Mouse (Mus musculus) kidney, postnatal 25 days (tissue): ENCODE measurements around the gene Sort1.

Source experiments
- DNase-seq, 2 experiments: peaks; one replicate each; pipeline ENCODE4 v3.0.0; 2021; ENCODE audit warnings: mixed read lengths in 2 of 2

Sort1 gene

DNA sequence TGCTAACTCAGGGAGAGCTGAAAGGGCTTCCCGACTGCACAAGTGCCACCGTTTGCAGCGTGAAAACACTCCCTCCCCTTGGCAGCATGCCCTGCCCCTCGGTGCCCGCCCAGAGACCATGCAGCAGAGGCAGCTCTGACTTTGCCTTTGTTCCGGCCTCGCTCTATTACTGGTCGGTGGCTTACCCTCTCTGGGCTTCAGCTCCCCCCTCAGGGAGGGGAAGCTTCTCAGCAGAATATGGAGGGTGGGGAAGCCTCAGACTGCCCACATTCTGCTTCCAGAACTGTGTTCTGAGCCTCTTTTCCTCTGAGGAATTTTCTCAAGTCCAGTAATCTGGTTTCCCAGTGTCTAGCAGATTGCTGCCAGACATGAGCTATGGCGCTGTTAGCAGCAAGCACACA, 44.6 kb downstream of the Sort1 start:
- peak; percentile 58 to 65 for DNase-seq

DNA sequence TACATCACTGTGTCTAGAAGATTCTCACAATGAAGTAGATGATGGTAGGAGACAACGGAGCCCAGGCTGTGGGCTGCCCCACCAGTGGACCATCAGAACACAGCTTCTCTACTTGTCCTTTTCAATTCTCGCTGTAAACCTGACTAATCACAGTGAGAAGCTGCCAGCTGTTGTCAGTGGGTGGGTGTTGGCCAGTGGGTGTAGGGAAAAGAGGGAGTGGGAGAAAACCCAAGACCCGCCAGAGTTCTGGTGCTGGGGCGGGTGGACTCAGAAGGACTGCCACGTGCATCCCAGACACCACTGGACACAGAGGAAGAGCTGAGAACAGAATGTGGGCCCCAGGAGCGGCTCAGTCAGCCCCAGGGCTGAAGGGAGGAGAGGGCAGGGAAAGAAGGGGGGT, 46.9 kb downstream of the Sort1 start:
- no peak for DNase-seq

DNA sequence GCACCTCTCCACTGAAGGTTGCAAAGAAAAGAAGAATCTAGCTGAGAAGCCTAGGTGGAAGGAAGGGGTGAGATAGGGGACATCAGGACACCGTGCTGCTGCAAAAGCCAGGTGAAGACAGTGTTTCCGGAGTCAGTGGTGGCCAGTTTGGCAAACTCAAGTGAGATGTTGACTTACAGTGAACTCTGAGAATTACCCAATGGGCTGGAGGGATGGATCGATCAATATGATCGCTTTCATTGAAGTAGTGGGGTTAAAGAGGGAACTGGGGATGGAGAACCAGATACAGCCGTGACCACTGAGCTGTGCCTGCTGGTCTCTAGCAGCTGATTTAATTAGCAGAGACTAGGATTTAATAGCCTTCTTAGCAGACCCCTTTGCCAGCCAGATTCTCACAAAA, 53.0 kb downstream of the Sort1 start:
- DNase-seq, result no peak

DNA sequence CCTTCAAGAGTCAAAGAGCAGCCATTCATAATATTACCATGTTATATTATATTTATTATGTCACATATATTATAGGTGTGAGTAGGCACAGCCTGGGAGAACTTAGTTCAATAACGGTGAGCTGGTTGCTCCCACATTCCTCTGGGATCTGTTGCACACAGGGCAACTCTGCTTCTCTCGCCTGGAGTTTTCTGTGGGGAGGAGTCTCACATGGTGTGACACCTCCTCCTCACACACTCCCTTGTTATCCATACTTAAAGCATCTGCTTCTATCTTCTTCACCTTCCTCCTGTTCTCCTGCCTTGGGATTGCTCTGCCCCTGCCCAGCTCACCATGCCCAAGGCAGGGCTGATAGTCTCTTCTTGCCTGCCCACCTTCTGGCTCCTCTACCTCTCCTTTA, 57.2 kb downstream of the Sort1 start:
- no peak for DNase-seq

DNA sequence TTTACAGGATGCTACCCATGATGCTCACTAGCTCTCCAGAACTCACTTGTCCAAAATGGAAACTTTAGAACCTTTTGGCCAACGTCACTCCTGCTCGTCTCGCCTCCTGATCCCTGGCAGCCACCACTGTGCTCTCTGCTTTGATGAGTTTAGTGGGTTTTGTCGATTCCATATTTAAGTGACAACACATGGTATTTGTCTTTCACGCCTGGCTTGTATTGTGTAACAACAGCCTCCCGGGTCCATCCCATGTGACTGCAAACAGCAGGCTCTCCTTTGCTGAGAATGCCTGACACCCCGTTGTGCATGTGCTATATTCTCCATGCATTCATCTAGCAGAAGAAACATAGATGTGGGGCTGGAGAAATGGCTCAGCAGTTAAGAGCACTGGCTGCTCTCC, 58.3 kb downstream of the Sort1 start:
- no peak for DNase-seq

DNA sequence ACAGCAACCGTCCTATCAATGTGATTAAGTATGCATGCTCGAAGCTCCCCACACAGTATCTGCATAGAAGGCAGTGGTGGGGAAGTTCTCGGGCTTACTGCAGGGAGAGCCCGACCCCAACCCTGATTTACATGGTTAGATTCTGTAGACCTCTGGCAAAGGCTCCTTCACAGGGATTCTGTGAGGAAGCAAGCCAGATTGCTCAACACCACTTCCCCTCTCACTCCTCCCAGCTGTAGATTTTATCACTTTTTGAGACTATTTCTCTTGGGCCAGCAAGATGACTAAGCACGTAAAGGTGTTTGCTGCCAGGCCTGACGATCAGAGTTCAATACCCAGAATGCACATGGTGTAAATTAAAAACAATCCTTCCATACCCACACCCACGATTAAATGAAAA, 62.0 kb downstream of the Sort1 start:
- DNase-seq, result no peak

DNA sequence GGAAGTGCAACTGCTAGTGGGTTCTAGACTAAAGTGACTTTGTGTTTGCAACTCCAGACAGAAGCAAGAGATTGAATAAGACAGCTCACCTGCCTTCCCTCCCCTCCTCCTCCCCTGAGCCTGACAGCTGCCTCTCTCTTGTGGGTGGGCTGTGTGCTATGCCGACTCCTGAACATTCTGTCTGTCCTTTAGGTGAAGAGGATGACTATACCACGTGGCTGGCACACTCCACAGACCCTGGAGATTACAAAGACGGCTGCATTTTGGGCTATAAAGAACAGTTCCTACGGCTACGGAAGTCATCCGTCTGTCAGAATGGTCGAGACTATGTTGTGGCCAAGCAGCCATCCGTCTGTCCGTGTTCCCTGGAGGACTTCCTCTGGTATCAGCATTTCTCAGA, 64.5 kb downstream of the Sort1 start:
- no peak for DNase-seq

DNA sequence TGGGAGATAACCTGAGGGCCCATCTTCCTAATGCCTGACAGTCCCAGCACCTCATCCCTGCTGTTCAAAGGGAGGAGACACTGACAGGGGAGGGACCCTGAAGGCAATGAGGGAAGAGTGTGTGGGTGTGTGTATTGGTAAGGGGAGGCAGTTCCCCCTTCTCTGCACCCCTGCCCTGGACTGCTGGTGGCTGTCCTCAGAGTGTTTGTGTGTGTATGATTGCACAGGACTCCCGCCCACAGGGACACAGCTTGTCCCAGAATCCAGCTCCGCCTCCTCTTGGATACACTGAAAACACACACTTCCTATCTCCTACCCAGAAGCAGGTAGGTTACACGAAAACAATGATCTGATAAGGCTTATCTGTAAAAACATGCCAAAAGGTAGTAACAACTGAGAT, 71.4 kb downstream of the Sort1 start:
- DNase-seq, result no peak

DNA sequence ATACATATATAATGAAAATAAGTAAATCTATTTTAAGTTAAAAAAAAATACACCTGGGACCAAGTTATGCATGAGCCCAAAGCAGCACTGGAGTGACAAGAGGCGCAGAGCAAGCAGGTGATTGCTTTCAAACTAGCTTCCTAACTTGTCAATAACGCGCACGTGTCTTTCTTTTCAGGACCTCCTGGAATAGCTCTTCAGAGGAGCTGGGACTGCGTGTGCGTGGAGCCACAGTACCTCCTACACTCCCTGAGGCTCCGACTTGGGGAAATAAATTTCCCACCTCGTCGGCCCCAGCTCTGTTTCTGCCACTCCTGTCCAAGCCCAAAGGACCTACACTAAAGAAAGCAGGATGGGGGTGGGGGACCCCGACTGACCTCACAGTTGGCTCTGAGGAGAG, 73.2 kb downstream of the Sort1 start:
- DNase-seq, result no peak

DNA sequence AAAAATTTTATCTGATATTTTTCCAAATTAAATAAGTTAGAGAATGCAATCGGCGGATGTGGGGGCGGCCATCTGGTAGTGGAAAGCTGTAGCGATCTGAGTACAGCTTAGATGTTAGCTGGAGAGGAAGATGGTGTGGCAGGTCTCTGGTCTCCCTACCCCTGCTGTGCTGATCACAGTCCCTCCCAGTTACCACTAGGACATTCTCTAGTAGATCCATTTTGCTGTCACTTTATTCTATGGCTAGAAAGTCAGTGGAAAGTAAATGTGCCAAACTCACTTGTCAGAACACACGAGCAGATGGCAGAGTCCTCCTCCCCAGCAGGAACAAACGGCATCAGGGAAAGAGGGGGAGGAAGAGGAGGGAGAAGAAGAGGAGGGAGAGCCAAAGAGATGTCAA, 74.6 kb downstream of the Sort1 start:
- DNase-seq, result no peak

DNA sequence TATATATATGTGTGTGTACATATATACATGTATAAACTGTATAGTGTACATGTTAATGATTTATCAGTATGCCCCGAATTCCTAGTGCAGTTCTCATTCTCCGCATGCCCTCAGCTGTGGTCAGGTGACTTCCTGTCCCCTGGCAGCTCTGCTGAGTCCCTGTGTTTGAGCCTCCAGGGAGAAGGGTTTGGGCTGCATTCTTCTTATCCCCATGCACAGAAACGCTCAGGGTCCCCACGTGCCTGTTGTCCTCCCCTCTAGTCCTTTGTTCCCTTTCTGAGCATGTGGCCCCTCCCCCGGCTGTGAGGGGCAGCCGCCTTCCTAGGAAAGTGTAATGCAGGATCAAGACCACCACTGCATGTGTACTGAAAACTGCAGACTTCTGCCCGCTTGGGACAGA, 77.0 kb downstream of the Sort1 start:
- peak in 1 of 2 experiments; percentile 10 for DNase-seq

DNA sequence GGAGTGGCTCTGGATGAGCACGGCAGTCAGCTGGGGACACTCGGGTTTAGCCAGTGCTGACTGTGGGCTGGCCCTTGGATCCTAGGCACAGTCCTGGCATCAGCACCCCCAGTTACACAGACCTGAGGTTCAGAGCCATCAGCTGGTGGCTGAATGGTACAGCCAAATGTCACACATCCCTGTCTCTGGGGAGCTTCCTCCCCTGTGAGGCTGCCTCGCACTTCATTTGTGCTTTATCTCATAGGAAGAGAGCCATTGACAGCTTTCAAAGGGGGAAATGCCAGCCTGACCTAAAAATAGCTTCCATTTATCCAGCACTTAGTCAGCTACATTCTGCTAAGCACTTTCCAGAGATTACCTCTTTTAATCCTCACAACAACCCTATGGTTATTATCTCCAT, 79.7 kb downstream of the Sort1 start:
- DNase-seq, result no peak

DNA sequence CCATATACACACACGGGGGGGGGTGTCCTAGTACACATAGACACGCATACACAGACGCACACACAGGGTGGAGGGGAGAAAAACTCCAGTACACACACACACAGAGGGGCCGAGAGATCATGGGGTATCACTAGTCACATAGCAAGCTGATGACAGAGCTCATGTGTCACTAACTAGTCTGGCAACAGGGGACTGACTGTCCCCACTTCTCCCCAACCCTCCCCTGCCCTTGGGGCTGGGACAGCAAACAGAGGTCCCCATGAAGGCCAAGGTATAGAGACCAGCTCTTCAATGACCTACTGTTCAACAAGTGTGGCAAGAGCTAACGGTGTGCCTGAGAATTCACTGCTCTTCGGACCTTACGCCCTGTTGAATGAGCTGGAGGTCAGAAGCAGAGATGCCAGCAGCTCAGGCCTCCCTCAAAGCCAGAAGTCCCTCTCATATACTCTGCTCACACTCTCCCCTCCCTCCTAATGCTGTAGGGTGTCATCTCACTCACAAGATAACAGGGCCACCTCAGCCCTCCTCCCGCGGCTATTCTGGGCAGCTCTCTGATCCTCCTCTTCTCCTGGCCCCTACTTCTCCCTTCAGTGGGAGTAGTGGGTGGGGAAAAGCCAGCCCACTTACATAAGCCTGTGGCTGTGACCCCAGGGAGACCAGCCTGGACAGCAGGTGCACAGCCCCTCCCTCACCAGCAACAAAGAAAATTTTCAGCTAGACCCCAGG, 80.6 kb downstream of the Sort1 start, which contains the start of gene Mybphl:
Mybphl (plus strand) TSS at position 642 of the 726 bp plus-strand sequence.
- DNase-seq, result no peak

DNA sequence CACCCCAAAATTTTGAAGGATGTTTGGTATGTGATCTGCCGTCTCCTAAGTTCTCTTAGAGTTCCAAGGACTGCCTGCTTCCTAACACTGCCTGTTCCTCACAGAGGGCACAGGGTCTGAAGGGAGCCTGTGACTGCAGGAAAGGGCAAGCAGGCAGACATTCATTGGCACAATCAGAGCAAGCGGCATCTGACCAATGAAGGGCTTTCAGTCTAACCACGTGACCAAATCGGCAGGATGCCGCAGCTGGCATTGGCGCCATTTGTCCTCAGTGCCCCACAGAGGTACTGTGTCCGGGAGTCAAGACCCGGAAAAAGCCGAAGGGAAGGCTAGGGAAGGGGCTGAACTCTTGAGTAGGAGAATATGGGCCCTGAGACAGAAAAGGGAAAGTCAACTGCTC, 83.3 kb downstream of the Sort1 start:
- DNase-seq, result no peak

DNA sequence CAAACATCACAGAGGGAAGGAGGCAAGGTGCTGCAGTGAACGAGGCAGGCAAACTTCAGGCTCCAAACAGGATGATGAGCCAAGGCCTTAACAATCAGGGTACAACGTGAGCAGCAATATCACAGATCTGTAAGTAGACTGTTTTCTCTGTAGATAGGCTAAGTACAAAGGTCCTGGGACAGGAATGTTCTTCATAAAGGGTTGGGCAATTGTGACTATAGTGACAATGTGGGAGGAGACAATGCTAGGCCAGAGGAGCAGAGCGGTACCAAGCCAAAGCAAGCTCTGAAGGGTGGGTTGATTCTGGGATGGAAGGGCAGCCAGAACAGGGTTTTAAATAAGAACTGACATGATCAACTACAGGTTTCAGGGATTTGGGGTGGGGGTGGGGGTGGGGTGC, 83.9 kb downstream of the Sort1 start:
- DNase-seq, result no peak

DNA sequence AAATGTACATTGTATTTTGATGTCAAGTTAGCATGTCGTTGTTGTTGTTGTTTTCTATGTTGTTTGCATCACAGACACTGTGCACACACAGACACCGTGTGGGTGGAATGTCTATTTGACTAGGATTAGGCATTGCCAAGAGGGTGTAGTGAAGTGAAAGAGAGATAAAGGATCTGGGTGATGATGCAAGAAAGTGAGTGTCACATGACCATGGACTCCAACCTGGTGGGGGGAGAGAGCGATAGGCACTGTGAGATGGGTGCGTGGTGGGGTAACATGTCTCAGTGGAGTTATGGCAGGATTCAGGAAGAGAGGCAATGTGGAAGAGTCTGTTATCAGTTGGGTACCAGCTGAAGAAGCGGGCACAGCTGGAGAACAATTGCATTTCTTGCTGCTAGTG, 84.8 kb downstream of the Sort1 start:
- DNase-seq, result no peak

DNA sequence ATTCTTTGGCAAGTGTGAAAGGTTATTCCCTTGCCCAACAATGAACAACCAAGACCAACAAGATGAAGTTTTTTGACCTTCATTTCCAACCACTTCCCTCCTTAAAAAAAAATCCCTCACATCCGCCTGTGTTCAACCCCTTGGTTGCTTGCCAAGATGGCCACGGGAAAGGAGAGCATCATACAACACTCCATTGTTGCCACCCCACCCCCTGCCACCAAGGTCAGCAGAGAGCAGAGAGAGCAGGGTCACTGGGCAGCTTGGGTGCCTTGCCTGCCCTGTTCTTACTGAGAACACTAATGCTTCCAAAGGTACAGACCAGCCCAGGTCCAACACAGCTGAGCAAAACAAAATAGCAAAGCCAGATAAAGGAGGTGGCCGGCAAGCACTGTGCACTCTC, 88.4 kb downstream of the Sort1 start:
- no peak for DNase-seq

DNA sequence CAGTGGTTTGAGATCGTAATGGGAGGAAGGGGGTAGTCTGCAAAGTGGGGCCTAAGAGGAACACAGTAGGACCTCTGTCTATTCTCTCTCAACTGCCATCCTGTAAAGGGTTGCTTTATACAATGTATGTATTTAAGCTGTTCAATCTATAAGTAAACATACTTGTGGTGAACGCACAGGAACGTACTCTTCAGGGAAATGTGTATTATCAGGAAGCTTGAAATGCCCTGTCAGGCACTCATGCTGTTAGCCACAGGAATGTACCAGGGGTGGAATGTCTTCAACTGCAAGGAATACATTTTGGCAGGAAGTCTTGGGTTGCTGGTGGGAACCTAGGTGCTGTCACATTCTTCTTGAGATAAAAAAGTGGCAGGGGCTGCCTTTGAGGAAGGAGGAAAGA, 88.8 kb downstream of the Sort1 start:
- no peak for DNase-seq

DNA sequence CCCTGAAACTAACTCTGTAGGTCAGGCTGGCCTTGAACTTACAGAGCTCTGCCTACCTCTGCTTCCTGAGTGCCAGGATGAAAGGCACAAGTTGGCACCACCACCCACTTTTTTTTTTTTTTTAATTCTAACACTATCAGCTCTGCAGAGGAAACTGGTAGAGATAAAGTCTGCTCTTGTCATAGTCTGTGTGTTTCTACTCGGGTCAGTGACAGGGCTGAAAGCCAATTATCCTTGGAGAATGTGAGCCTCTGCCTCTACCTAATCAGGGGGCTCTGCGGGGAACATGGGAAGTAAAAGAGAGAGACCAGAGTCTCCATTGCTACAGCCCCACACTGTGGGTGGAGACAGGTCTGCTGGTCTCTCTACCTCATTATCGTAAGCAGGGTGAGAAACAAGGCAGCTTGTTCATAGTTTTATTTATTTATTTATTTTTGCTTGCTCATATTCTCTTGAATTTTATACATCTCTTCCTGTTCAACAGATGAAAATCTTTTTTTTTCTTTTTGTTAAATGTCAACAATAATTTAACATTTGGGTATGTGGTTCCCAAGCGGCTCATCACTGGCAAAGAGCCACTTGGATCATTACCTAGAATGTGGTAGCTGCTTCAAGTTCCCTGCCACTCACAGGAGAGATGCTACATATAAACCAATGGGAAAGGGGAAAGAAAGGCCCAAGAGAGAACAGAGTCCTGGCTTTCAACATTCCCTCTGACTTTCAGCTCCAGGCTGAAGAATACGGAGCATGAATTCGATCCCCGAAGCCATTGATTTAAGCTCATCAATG, 95.2 kb downstream of the Sort1 start:
- peak in 1 of 2 experiments; percentile 25 for DNase-seq

DNA sequence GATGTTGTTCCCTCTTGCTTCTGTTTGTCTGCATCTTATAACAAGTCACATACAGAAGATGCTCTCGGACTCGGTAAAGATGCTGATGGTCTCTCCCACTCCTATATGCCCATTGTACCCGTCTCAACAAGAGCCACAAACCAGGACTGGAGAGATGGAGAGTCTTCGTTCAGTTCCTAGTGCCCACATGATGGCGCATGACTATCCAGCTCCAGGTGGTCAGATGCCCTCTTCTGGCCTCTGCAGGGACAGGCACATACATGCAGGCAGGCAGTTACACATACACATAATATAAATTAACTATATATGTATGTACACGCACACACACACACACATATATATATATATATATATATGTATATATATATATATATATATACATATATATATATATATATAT, 96.8 kb downstream of the Sort1 start:
- DNase-seq, result peak in 1 of 2 experiments; percentile 30

DNA sequence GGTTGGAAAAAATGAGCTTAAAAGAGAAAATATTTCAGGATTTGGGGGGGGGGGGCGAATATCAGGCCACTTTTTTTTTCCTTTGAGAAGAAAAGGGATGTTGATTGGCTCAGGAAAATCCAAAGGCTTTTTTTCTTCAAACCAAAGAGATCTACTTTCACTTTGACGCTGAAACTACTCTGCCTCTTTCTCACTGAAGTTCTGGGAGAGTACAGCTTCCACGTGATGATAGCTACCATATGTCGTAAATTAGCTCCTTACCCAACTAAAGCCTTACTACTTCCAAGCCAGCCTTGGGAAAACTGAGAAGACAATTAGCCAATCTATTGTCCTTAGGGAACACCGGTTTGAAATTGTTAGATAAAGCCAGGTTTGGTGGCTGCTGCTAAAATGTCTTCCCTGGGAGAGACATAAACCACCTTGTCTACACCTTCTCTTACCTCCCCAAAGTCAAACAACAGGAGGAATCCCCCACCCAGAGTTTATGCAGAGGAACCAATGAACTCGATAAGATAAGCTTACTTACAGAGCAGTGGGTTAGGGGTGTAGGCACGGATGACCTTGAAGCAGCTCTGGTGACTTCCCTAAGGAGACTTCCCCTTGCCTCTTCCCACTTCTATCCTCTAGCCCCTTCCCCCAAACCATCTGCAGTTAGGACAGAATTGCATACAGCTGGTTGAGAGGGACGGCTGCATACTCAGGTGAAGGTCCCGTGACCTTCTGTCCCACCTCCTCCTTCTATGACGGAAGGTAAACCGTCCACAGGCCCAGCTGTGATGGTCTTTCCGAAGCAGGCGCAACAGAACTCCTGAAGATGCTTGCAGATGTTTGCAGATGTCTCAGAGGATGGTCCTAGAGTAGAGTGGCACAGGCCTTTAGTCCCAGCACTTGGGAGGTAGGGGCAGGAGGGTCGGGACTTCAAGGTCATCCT, 98.3 kb downstream of the Sort1 start:
- peak in 1 of 2 experiments; percentile 27 for DNase-seq

DNA sequence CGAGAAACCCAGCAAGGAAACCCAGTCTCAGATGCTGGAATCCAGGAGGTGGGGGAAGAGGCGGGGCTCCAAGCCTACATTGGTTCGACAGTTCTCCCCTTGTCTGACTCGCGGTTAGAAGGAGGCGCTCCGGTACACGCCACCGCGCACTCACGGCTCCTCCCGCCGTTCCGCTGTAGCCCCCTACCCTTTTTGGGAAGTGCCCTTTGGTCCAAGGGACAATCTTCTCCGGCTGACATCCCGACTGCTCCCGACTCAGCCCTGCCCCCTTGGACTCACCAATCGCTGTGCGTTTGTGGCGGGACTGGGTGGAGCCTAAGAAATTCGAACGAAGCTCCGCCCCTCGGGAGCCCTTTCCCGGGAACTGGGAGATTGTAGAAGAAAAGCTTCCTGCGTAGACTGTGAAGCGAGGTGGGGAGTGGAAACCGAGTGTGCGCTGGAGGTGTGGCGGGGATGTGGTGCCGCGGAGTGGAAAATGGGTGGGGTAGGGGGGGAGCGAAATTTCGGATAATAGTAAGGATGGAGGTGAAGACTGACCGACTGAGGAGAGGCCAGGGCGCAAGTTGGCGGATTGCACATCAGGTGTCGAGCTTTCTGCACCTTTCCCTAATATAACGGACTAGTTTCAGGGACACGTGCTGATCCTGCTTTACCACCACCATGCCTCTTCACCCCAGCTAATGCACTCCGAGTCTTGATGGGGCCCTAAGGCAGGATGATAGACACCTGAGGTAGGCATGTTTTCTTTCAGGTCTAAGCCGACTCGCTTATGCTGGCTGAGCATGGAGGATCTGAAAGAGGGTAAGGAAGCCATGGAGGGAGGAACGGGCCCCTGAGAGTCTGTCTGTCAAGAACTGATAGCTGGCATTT, 99.8 kb downstream of the Sort1 start, which contains the start of gene Psrc1:
Psrc1 (plus strand) TSS at position 355 of the 870 bp plus-strand sequence.
- DNase-seq, result peak; percentile 91 to 94
